Mouse (Mus musculus) thymus, adult 2 months (tissue): ENCODE measurements at regions not wholly inside any gene's neighbourhood (a gene's known extent, or its start where the extent isn't known, plus 50 kb on each side); places are given as distances from the start of the nearest gene placed in this dataset.
"Not testable (repeated sequence)": the region's sequence is repeated elsewhere in the genome, so short reads cannot be mapped to it uniquely, and the experiment has no call there.

Experiments
- DNase-seq: peaks from one replicate; pipeline ENCODE4 v3.0.0; 2021
- H3K27ac ChIP-seq: fragments of 200-500 bp; 2 replicates; pipeline ENCODE4 v1.5.1; 2012; ENCODE audit warnings: low read length, control low read depth; ENCODE audit not compliant: control insufficient read depth, insufficient read depth
- H3K27me3 ChIP-seq: fragments of 200-500 bp; 2 replicates; pipeline ENCODE4 v1.6.1; 2012; ENCODE audit warnings: mild to moderate bottlenecking, low read length, moderate library complexity, mixed read lengths; ENCODE audit not compliant: control insufficient read depth, insufficient read depth
- H3K36me3 ChIP-seq: fragments of 200-500 bp; 2 replicates; pipeline ENCODE4 v1.6.1; 2012; ENCODE audit warnings: mild to moderate bottlenecking, low read length, moderate library complexity; ENCODE audit not compliant: control insufficient read depth, insufficient read depth
- H3K4me1 ChIP-seq: fragments of 200-500 bp; replicated peaks from 2 replicates; pipeline ENCODE4 v1.6.1; 2012; ENCODE audit warnings: low read length; ENCODE audit not compliant: control insufficient read depth, insufficient read depth
- H3K4me3 ChIP-seq: fragments of 200-500 bp; 2 replicates; pipeline ENCODE4 v1.5.1; 2012; ENCODE audit warnings: mild to moderate bottlenecking, low read length, control low read depth, moderate library complexity; ENCODE audit not compliant: control insufficient read depth, insufficient read depth
- CTCF ChIP-seq: fragments of 200-500 bp; IDR thresholded peaks from 2 replicates; pipeline ENCODE4 v1.5.1; 2012; ENCODE audit warnings: mild to moderate bottlenecking, control low read depth, low read length, moderate library complexity, borderline replicate concordance; ENCODE audit not compliant: control insufficient read depth, poor library complexity, insufficient read depth; ENCODE audit errors: extremely low read depth
- POLR2A ChIP-seq: fragments of 200-500 bp; IDR thresholded peaks from 2 replicates; pipeline ENCODE4 v1.6.1; 2012; ENCODE audit warnings: mild to moderate bottlenecking, low read length, control low read depth, moderate library complexity; ENCODE audit not compliant: control insufficient read depth, poor library complexity, insufficient read depth; ENCODE audit errors: extremely low read depth
- WGBS: fragments of 180-500 bp; shearing (Covaris S2); methylation state at CpG from one replicate; pipeline ENCODE4 v1.1.7; 2018; 5-methylcytosine and 5-hydroxymethylcytosine counted together

DNA sequence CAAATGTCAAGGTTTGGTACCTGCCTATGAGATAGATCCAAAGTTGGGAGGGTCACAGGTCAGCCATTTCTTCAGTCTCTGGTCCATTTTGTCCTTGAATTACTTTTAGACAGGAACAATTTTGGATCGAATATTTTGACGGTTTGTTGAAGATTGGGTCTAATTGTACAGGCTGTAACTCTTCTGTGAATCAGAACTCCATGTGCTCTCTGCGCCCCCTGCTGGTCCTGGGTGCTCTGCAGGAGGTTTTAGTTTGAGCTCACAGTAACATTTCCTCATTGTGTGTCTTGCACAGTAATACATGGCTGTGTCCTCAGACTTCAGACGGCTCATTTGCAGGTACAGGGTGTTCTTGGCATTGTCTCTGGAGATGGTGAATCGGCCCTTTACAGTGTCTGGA lies 158.1 kb downstream of the Adam6a start:
- H3K27ac ChIP-seq, H3K4me1 ChIP-seq, H3K36me3 ChIP-seq, H3K4me3 ChIP-seq, DNase-seq, H3K27me3 ChIP-seq: not testable (repeated sequence)
- 43% methylated on average over 5 of the region's 5 CpGs for WGBS

- WGBS = 0% methylated on average over 1 of the region's 1 CpGs
- not testable (repeated sequence) for H3K36me3 ChIP-seq, H3K27ac ChIP-seq, H3K4me3 ChIP-seq, H3K27me3 ChIP-seq, H3K4me1 ChIP-seq
- DNase-seq = peak; percentile 39
Observed at GRCm38 (mm10) chr12:113716406-113716805, 172.7 kb downstream of the Adam6a start.

DNA sequence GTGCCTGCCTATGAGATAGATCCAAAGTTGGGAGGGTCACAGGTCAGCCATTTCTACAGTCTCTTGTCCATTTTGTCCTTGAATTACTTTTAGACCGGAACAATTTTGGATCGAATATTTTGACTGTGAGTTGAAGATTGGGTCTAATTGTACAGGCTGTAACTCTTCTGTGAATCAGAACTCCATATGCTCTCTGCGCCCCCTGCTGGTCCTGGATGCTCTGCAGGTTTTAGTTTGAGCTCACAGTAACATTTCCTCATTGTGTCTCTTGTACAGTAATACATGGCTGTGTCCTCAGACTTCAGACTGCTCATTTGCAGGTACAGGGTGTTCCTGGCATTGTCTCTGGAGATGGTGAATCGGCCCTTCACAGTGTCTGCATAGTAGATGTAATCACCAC lies 192.1 kb downstream of the Adam6a start:
- Histone ChIP-seq H3K27me3 (no peaks in the 10 kb centered on the region), H3K4me3 (no peak overlapping the region), H3K4me1 (no peaks in the 10 kb centered on the region), H3K36me3 (no peaks in the 10 kb centered on the region), H3K27ac (no peak overlapping the region)
- TF ChIP-seq CTCF (no peak), POLR2A (no peak)
- WGBS = 63% methylated on average over 4 of the region's 4 CpGs
- DNase-seq = peak; percentile 15

GRCm38 (mm10) chr12:113746277-113746676 lies 202.6 kb downstream of the Adam6a start:
- H3K4me1 ChIP-seq = no peaks in the 10 kb centered on the region
- no peaks in the 10 kb centered on the region for H3K36me3 ChIP-seq
- H3K27me3 ChIP-seq = no peaks in the 10 kb centered on the region
- H3K27ac ChIP-seq = no peak overlapping the region
- TF ChIP-seq POLR2A (no peak), CTCF (no peak)
- no peak overlapping the region for H3K4me3 ChIP-seq
- no peak for DNase-seq
- 85% methylated on average over 1 of the region's 1 CpGs for WGBS

- no peak for DNase-seq
- no peak overlapping the region for H3K27ac ChIP-seq
- H3K27me3 ChIP-seq = no peaks in the 10 kb centered on the region
- TF ChIP-seq CTCF (no peak), POLR2A (no peak)
- H3K36me3 ChIP-seq = no peaks in the 10 kb centered on the region
- H3K4me3 ChIP-seq = no peak overlapping the region
- no peaks in the 10 kb centered on the region for H3K4me1 ChIP-seq
Observed at GRCm38 (mm10) chr12:113747987-113748386, 204.3 kb downstream of the Adam6a start.

DNA sequence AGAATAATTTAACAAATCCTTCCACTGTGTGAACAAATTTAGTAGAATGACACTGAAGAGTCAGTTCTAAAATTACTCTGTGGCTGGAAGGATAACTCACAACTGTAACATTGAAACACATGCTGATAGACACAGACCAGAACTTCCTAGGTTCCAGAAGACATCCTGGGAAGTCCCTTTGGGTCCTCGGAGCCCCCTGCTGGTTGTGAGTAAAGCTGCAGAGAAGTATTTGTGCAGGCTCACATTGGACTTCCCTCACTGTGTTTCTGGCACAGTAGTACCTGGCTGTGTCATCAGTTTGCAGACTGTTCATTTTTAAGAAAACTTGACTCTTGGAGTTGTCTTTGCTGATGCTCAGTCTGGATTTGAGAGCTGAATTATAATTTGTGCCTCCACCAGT lies 225.9 kb downstream of the Adam6a start:
- Histone ChIP-seq H3K4me1 (no peaks in the 10 kb centered on the region), H3K27ac (no peak overlapping the region), H3K36me3 (no peaks in the 10 kb centered on the region), H3K27me3 (no peaks in the 10 kb centered on the region), H3K4me3 (no peak overlapping the region)
- 54% methylated on average over 1 of the region's 1 CpGs for WGBS
- TF ChIP-seq CTCF = no peak
- TF ChIP-seq POLR2A = no peak
- no peak for DNase-seq

DNA sequence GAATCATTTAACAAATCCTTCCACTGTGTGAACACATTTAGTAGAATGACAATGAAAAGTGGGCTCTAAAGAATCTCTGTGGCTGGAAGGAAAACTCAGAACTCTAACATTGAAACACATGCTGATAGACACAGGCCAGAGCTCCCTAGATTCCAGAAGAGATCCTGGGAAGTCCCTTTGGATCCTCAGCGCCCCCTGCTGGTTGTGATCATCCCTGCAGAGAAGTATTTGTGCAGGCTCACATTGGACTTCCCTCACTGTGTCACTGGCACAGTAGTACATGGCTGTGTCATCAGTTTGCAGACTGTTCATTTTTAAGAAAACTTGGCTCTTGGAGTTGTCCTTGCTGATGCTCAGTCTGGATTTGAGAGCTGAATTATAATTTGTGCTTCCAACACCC lies 252.2 kb downstream of the Adam6a start:
- H3K4me3 ChIP-seq, H3K27ac ChIP-seq, H3K27me3 ChIP-seq, H3K4me1 ChIP-seq, H3K36me3 ChIP-seq: not testable (repeated sequence)
- peak; percentile 8 for DNase-seq
- WGBS = 0% methylated on average over 1 of the region's 1 CpGs

GRCm38 (mm10) chr12:113826377-113826776 lies 282.7 kb downstream of the Adam6a start:
- H3K27ac ChIP-seq = no peak overlapping the region
- no peak for TF ChIP-seq CTCF
- no peak for TF ChIP-seq POLR2A
- no peaks in the 10 kb centered on the region for H3K36me3 ChIP-seq
- peak; percentile 11 for DNase-seq
- no peaks in the 10 kb centered on the region for H3K4me1 ChIP-seq
- H3K27me3 ChIP-seq = no peaks in the 10 kb centered on the region
- H3K4me3 ChIP-seq = no peak overlapping the region
- WGBS = 64% methylated on average over 5 of the region's 5 CpGs
